Mouse (Mus musculus) embryonic facial prominence, embryonic 14.5 days (tissue): ENCODE data around the gene Csnk2b. TPM values are rescaled to one million over a fixed set of nuclear protein-coding genes. Genes with fewer than 3 reads are reported as not detected.
A peak's percentile ranks its signal among the peaks of the same experiment; 100 is the strongest.

ENCODE experiments used
- ATAC-seq: fragments of 200-750 bp; cut with Nextera tagmentation; 2 replicates; pipeline ENCODE4 v1.8.0; 2017; ENCODE audit warnings: low read depth, moderate number of reproducible peaks, moderate TSS enrichment
- DNase-seq: peaks from one replicate; pipeline ENCODE4 v3.0.0-alpha.2; 2015; ENCODE audit warnings: low spot score
- H3K27ac ChIP-seq: fragments of 300-500 bp; sonication (generic); replicated peaks from 2 replicates; pipeline ENCODE4 v1.5.1; 2014; ENCODE audit warnings: low read depth, mild to moderate bottlenecking, low read length, moderate library complexity
- H3K27me3 ChIP-seq: fragments of 300-500 bp; sonication (generic); replicated peaks from 2 replicates; pipeline ENCODE4 v1.6.1; 2014; ENCODE audit warnings: low read length; ENCODE audit not compliant: control insufficient read depth, insufficient read depth
- H3K36me3 ChIP-seq: fragments of 300-500 bp; sonication (generic); 2 replicates; pipeline ENCODE4 v1.6.1; 2014; ENCODE audit warnings: low read length, mixed read lengths; ENCODE audit not compliant: control insufficient read depth, insufficient read depth
- H3K4me1 ChIP-seq: fragments of 300-500 bp; sonication (generic); 2 replicates; pipeline ENCODE4 v1.6.1; 2014; ENCODE audit warnings: antibody characterized with exemption, low read length; ENCODE audit not compliant: control insufficient read depth, insufficient read depth
- H3K4me2 ChIP-seq: fragments of 300-500 bp; sonication (generic); 2 replicates; pipeline ENCODE4 v1.6.1; 2014; ENCODE audit warnings: low read depth, mild to moderate bottlenecking, low read length, moderate library complexity, mixed read lengths
- H3K4me3 ChIP-seq: fragments of 300-500 bp; sonication (generic); 2 replicates; pipeline ENCODE4 v1.5.1; 2014; ENCODE audit warnings: low read depth, mild to moderate bottlenecking, low read length
- H3K9ac ChIP-seq: fragments of 300-500 bp; sonication (generic); 2 replicates; pipeline ENCODE4 v1.6.1; 2014; ENCODE audit warnings: low read depth, mild to moderate bottlenecking, low read length, moderate library complexity, mixed read lengths
- H3K9me3 ChIP-seq: fragments of 300-500 bp; sonication (generic); 2 replicates; pipeline ENCODE4 v1.6.1; 2016; ENCODE audit warnings: low read length; ENCODE audit not compliant: control insufficient read depth
- WGBS: fragments of 180-500 bp; shearing (Covaris S2); extraction: QIAGEN DNeasy Blood & Tissue Kit; methylation state at CpG from one replicate; pipeline ENCODE4 v1.1.7; 2014; 5-methylcytosine and 5-hydroxymethylcytosine counted together
- polyA plus RNA-seq: library from polyadenylated mRNA; unstranded; fragments of >200 nt; fragmentation: Nextera tagmentation; extraction: Ambion mirVana; gene quantifications from 2 replicates; pipeline ENCODE4 v1.2.1, GENCODE M21; 2014

Gene Csnk2b
- polyA plus RNA-seq, 1 experiment from 2014 or later, result 279 TPM

DNA sequence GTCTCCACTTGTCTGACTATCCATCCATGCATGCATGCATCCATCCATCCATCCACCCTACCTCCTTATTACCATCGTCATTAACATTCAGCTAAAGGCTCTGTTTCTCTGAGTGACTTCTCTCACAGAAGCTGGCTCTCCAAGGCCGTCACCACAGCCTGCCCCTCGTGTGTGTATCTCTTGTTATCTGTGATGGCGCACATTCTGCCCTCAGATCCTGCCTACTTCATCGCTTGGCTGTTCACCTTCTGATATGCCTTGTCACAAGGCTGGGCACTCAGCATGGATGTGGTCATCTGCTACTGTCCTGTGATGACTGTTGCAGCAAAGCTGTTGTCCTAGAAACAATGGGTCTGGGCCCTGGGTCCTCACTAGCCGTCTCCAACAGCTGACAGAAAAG is 17.1 kb downstream of the Csnk2b start:
- peaks cover 46% of the 10 kb centered on the region for H3K36me3 ChIP-seq
- no peak overlapping the region for H3K27ac ChIP-seq
- no peaks in the 10 kb centered on the region for H3K9me3 ChIP-seq
- WGBS, result 81% methylated on average over 6 of the region's 6 CpGs
- H3K4me2 ChIP-seq, result no peak overlapping the region
- H3K4me1 ChIP-seq, result no peaks in the 10 kb centered on the region
- no peak for ATAC-seq
- no peak for DNase-seq
- no peak overlapping the region for H3K9ac ChIP-seq
- H3K4me3 ChIP-seq, result no peak overlapping the region
- no peaks in the 10 kb centered on the region for H3K27me3 ChIP-seq

DNA sequence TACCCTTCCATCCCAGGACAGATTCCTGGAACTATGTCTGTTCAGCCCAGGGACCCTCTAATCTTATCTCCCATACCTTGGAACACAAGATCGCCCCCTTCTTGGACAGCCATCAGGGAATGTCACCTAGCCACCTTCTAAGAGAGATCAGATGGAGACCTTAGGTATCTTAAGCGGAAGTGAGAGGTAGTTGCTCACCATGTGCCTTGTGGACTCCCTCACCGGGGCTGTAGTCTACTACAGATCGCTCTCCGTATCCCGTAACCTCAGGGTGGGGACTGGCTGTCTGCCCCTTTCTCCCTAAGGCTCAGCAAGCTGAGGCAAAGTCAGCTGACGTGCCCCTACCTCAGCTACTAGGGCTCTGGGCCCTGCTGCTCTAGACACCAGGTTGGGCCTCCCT is 17.8 kb downstream of the Csnk2b start:
- Histone ChIP-seq H3K27ac (no peak overlapping the region), H3K9me3 (no peaks in the 10 kb centered on the region), H3K4me3 (no peak overlapping the region), H3K4me1 (no peaks in the 10 kb centered on the region), H3K36me3 (peaks cover 53% of the 10 kb centered on the region), H3K9ac (no peak overlapping the region), H3K4me2 (no peak overlapping the region), H3K27me3 (no peaks in the 10 kb centered on the region)
- WGBS, result 89% methylated on average over 7 of the region's 7 CpGs
- DNase-seq, result no peak
- no peak for ATAC-seq

DNA sequence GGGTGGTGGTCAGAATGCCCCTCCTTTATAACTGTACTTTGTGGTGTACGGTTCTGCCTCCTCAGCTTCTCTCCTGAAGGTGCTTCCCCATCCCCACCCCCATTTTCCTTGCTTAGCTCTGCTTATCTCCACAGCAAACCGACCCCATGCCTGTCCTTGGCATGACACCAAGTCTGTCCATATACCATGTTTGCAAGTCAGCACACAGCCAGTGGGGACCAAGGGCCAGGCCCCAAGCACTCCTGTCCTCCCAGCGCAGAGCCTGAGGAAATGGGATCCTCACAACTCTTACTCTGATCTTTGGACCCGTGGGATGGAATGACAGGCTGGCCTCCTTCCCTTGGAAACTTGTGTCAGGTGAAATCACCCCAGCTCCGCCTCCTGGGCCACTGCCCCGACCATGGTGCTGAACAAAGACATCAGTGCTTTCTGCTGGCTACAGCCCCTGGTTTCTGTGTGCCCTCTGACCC is 18.6 kb downstream of the Csnk2b start:
- ATAC-seq (no peak), DNase-seq (no peak)
- Histone ChIP-seq H3K4me2 (no peak overlapping the region), H3K9me3 (no peaks in the 10 kb centered on the region), H3K36me3 (peaks cover 61% of the 10 kb centered on the region), H3K27ac (no peak overlapping the region), H3K27me3 (no peaks in the 10 kb centered on the region), H3K4me3 (no peak overlapping the region), H3K9ac (no peak overlapping the region), H3K4me1 (no peaks in the 10 kb centered on the region)
- 70% methylated on average over 6 of the region's 6 CpGs for WGBS

DNA sequence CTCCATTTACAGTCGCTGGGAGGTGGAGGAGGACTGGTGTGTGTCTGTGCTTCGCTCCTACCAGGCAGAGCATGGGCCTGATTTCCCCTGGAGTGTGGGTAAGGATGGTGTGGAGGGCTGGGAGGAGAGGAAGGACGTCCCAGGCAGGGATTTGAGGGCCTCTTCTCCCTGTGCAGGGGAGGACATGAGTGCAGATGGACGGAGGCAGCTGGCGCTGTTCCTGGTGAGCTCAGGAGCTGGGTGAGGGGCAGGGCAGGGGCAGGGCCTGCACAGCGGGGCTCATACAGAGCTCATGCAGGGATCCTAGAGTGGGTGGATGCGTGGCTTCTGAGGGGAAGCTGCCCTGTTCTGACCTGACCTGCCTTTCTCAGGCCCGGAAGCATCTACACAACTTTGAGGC is 19.6 kb downstream of the Csnk2b start:
- no peak overlapping the region for H3K27ac ChIP-seq
- H3K9me3 ChIP-seq, result no peaks in the 10 kb centered on the region
- WGBS, result 62% methylated on average over 6 of the region's 8 CpGs
- ATAC-seq (peak; percentile 60), DNase-seq (peak; percentile 39)
- H3K36me3 ChIP-seq, result peaks cover 70% of the 10 kb centered on the region
- no peak overlapping the region for H3K4me3 ChIP-seq
- H3K9ac ChIP-seq, result no peak overlapping the region
- H3K4me2 ChIP-seq, result no peak overlapping the region
- no peaks in the 10 kb centered on the region for H3K4me1 ChIP-seq
- no peaks in the 10 kb centered on the region for H3K27me3 ChIP-seq

DNA sequence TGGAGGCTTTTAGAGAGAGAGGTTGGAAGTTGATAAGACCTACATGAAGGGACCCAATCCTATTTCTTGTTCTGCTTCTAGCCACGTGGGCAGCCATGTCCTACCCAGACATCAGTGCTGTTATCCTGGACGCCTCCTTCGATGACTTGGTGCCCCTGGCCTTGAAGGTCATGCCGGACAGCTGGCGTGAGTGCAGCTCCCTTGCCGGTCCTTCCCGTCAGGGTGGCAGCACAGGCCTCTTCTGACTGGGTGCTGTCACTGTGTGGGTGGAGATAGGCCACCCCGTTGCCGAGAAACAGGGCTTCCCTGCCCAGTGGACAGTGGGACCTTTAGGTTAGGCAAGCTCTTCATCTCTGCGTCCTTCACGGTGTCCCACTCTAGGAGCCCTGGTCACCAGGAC is 20.7 kb downstream of the Csnk2b start:
- no peak overlapping the region for H3K4me3 ChIP-seq
- ATAC-seq, result no peak
- no peaks in the 10 kb centered on the region for H3K27me3 ChIP-seq
- 87% methylated on average over 10 of the region's 11 CpGs for WGBS
- no peak overlapping the region for H3K27ac ChIP-seq
- H3K9me3 ChIP-seq, result no peaks in the 10 kb centered on the region
- no peaks in the 10 kb centered on the region for H3K4me1 ChIP-seq
- peaks cover 81% of the 10 kb centered on the region for H3K36me3 ChIP-seq
- H3K9ac ChIP-seq, result no peak overlapping the region
- H3K4me2 ChIP-seq, result no peak overlapping the region
- DNase-seq, result no peak

DNA sequence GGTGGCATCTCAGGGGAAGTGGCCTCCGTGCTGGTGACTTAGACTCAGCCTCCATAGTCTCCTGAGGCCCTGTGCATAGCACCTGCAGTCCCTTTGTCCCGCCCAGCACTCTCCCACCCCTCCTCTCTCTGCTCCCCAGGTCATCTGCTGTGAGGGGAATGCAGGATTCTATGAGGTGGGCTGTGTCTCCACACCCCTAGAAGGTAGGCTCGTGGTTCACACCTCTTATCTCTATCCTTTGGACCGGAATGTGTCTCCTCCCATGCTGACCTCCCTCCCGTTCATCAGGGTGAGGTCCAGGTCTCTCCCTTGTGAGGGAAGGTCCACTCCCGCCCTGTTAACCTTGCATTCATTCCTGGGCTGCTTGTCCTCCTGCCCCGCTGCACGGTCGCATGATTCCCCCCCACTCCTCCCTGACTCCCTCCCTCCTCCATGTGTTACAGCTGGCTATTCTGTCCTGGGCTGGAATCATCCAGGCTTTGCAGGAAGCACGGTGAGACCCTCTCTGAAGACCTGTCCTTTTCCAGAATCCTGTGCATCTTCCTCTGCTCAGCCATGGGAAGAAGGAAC is 21.6 kb downstream of the Csnk2b start:
- H3K4me3 ChIP-seq, result no peak overlapping the region
- 82% methylated on average over 10 of the region's 10 CpGs for WGBS
- no peaks in the 10 kb centered on the region for H3K27me3 ChIP-seq
- no peak for DNase-seq
- H3K9ac ChIP-seq, result no peak overlapping the region
- H3K27ac ChIP-seq, result no peak overlapping the region
- no peak for ATAC-seq
- H3K9me3 ChIP-seq, result no peaks in the 10 kb centered on the region
- peaks cover 90% of the 10 kb centered on the region for H3K36me3 ChIP-seq
- no peaks in the 10 kb centered on the region for H3K4me1 ChIP-seq
- no peak overlapping the region for H3K4me2 ChIP-seq

DNA sequence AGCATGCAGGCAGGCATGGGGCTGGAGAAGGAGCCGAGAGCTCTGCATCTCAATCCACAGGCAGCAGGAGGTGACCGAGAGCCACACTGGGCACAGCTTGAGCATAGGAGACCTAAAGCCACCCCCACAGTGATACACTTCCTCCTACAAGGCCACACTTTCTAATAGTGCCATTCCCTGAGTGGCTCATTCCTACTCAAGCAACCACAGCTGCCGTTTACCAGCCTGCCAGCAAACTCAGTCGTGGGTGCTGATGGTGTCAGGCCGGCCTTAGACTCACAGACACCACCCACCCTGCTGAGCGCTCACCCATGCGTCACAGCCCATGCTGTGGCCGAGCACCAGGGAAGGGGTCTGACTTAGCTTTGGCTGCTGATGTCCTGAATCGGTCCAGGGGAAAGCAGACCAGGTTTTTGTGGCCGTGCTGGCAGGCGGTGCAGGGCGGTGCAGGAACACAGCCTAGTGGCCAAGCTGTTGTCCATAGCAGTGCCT is 24.6 kb downstream of the Csnk2b start:
- H3K9ac ChIP-seq, result no peak overlapping the region; the same call in 1 of the 2 replicates
- H3K27me3 ChIP-seq, result no peaks in the 10 kb centered on the region
- H3K4me2 ChIP-seq, result no peak overlapping the region
- no peaks in the 10 kb centered on the region for H3K9me3 ChIP-seq
- no peak overlapping the region for H3K27ac ChIP-seq
- ATAC-seq, result no peak
- DNase-seq, result no peak
- 86% methylated on average over 12 of the region's 12 CpGs for WGBS
- no peaks in the 10 kb centered on the region for H3K4me1 ChIP-seq
- no peak overlapping the region for H3K4me3 ChIP-seq
- H3K36me3 ChIP-seq, result peaks cover 98% of the 10 kb centered on the region

DNA sequence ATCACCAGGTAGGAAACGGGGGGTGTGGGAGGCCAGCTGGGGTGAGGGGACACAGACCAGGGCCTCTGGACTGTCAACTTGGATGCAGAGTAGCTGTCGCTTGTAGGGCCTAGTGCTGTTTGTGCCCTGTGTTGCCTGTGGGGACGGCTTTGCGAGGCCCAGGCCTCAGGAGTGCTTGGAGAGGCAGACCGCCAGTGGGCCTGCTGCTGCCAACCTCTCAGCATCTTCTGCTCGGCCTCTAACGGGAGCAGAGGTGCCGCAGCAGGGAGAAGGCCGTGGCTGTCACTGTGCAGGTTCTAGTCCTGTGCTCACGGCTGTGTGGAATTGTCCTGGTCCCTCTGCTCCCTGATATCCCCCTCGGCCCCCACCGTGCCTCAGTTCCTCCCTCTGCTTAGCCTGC is 25.3 kb downstream of the Csnk2b start:
- WGBS, result 84% methylated on average over 11 of the region's 12 CpGs
- Histone ChIP-seq H3K27ac (no peak overlapping the region), H3K36me3 (peaks cover 97% of the 10 kb centered on the region), H3K9ac (no peak overlapping the region), H3K27me3 (no peaks in the 10 kb centered on the region), H3K4me1 (no peaks in the 10 kb centered on the region), H3K4me2 (no peak overlapping the region), H3K9me3 (no peaks in the 10 kb centered on the region), H3K4me3 (no peak overlapping the region)
- DNase-seq (no peak), ATAC-seq (no peak)
